Mouse (Mus musculus): ENCODE measurements around the gene Dnttip2.
"Not testable (repeated sequence)": the region's sequence is repeated elsewhere in the genome, so short reads cannot be mapped to it uniquely, and the experiment has no call there.

The Dnttip2 gene

DNA sequence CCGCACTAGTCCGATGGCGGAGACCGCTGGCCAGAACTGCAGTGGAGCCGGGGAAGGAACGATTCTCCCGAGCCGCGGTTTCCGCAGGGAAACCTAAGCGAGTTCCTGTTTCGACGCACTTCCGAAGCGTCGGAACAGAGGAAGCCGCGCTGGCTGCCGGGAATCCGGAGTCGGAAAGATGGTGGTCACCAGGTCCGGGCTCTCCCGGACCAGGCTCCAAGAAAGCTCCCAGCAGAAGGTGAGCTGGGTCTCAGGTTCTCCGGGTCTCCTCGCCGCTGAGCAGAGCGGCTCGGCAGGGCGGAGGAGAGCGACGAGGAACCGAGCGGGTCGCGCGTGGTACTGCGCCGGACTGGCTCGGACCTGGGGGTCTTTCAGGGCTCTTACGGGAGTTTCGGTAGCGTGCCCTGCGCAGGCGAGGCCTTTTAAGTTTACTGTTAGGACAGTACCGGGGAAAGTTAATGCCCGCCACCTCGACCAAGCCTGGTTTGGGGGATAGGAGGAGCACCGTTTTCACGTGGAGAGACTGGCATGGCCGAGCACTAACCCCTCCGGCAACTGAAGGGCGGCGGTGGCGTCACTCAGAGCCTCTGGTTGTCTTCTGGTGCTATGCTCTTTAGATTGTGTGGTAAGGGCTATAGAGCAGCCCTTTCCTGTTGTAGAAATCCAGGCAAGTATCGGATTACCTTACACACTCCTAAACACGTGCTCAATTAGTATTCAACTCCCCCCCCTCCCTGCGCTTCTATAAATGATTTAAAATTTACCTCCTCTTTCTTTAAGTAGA, at the start of gene Dnttip2:
Gene Dnttip2 (plus strand): TSS at position 148 of the 784 bp plus-strand sequence.
- DNase-seq = peak; percentile 77 to 81

GRCm38 (mm10) chr3:122226972-122227371, 47.2 kb upstream of the Dnttip2 start:
- DNase-seq = not testable (repeated sequence)

DNA sequence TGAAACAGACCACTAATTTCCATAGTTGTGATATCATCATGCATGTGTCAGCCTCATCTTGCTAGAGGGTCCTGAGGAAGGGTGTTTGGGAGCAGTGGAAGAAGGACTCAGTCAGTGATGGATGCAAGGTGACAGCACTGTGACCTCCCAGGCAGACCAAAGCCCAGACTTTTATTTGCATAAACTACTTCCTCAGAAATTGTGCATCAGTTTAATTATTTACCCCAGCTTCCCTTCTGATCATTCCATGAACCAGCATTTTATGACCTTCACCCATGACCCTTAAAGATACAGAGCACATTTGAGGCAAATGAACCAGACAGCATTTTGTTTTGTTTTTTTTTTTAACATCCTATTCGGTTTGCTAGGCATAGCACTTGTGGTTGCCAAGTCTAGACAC, 38.4 kb upstream of the Dnttip2 start:
- DNase-seq = no peak

- DNase-seq = no peak
Observed at GRCm38 (mm10) chr3:122242876-122243275, 31.3 kb upstream of the Dnttip2 start.

GRCm38 (mm10) chr3:122243416-122244167, 30.6 kb upstream of the Dnttip2 start:
- DNase-seq = no peak

DNA sequence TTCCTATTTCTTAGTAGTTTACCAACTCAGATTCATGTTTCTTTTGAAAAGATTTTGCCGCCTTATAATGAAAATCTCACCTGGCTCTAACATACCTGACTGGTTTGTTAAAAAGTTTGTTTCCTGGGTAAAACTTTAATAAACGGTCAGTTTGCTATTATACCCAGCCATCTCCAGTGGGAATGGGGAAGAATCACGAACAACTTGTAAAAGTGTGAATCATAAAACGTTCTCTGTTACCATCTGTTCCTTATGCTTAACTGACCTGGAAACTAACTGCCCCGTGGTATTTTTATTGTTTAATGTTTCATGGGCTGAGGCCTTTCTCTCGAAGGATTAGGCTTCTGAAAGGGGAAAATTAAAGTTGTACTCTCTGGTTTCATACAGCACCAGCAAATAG, 29.4 kb upstream of the Dnttip2 start:
- DNase-seq = no peak

DNA sequence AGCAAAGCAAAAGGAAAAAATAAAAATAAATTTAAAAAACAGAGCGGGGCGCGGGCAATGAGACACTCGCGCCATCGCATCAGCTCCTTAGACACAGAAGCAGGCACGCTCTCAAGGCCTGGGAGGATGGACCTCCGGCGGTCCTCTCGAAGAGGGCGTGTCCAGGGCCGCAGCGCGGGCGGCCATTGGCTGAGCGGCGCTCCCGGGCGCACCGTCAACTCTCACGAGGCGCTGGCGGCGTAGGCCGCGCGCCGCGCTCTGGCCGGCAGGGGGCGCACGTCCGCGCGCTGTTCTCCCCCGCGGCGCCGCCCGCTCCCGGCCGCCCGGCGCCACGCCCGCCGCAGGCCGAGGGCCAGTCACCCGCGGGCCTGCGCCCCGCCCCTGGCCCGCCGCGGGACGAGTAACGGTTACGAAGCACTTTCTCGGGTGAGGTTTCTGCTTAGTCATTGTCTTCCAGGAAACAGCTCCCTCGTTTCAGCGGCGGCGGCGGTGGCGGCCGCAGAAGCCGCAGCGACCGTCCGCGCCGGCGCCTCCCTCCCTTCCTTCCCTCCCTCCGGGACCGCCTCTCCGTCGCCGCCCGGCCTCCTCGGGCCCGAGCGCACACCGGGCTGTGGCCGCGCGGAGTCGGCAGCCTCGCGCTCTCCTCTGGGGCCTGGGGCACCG, 28.8 kb upstream of the Dnttip2 start, which contains the start of gene Gclm:
Gene Gclm (plus strand): TSS at position 343 of the 663 bp plus-strand sequence.
- peak; percentile 86 to 89 for DNase-seq

DNA sequence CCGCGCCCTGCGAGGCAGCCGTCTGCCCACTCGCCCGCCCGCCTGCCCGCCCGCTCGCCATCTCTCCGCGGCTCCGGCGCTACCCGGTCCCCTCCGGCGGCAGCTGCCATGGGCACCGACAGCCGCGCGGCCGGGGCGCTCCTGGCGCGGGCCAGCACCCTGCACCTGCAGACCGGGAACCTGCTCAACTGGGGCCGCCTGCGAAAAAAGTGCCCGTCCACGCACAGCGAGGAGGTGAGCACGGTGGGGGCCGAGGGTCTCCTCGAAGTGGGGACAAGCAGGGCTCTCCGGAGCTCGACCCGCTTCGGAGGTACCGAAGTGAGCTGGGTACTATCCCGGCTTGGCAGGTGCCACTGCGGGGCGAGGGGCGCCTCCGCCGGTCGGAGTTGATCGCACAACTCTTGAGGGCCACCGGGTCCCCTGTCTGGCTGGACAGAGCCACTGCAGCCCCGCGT, 28.3 kb upstream of the Dnttip2 start:
- DNase-seq = peak; percentile 49 to 62

DNA sequence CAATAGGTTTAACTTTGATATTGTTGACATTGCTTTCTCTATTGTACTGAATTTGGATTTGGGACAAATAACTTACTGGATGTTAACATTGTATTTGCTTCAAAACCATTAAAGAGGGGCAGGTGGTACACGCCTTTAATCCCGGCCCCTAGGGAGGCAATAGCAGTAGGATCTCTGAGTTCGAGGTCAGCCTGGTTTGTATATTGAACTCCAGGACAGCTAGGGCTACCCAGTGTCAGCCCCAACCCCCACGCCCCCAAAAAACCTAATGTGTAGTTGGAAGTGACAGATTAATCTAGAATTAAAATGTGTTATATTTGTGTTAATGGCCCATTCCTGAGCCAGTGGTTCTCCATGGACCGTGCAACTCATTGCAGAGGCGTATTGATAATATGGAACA, 27.8 kb upstream of the Dnttip2 start:
- no peak for DNase-seq

DNA sequence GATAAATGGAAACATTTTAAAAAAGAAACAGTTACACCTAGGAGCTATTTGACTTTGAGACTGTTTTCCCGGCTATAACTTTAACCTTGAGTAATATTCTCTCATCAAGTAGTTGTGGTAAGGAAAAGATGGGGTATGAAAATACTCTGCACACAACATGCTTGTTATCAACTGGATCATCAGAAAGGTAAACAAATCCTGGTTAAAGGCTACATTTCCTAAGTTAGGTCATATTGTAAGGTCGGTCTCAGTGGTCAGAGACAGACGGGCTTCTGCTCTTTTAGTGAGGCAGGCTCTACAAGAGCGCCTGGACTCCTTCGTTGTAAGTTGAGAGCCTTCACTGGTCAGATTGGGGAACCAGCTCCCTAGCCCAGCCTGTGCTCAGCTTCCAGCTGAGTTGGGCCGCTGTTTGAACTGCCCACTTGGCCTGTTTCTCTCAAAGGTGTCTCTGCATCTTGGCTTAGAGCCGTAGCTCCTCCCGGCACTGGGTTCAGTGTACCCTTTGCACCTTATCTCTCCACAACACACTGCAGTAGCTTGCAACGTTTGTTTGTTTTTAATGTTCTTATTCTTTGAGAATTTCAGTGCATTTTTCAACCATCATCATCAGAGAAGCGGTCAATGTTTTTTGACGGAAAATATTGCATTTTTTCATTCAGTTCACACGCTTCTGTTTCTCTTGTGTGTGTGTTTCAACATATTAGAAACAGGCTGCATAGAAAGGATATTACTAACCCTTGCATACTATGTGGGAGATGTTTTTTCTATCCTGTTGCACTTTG, 27.0 kb upstream of the Dnttip2 start:
- no peak for DNase-seq

- no peak for DNase-seq
Observed at GRCm38 (mm10) chr3:122247768-122248100, 26.5 kb upstream of the Dnttip2 start.

DNA sequence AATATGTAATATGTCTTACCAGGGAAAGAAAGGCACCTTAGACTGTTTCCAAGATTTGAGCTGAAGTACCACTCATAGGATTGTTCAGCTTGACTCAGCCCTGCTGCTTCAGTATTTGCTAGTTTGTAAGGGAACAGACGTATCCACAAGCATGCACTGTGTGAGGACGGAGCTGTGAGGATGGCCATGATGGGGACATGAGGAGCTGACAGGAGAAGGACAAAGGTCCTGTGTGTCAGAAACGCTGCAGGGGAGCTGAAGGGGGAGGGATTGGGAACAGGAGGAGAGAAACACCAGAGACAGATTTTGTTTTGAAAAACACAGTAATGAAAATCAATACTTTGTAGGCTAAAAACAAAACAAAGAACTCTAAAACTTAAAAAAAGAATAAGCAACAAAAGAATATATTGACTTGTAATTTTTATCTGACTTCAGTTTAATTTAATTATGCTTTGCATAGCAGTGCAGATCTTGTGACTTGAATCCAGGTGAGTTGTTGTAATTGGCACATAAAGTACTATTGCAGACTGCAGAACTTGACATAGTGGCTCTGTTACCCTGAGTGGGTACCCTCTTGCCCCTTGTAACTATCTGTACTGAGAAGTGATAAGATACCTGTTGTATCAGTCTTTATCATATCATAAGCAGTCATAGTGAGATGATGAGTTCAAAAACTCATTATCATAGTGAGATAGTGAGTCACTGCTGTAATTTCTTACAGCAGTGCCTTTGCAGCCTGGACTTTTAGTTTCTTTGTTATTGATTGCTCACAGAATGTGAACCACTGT, 21.5 kb upstream of the Dnttip2 start:
- DNase-seq = no peak

DNA sequence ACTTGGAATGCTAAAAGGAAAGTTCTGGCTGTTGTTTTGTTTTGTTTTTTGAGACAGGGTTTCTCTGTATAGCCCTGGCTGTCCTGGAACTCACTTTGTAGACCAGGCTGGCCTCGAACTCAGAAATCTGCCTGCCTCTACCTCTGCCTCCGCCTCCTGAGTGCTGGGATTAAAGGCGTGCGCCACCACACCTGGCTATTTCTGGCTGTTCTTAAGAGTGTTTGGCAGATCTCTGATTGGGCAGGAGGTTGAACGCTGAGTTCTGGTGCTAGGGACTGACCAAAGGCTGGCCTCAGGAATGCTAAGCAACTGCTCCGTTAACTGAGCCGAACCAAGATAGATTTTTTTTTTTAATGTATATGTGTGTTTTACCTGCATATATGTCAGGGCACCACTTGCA, 20.1 kb upstream of the Dnttip2 start:
- DNase-seq = not testable (repeated sequence)

DNA sequence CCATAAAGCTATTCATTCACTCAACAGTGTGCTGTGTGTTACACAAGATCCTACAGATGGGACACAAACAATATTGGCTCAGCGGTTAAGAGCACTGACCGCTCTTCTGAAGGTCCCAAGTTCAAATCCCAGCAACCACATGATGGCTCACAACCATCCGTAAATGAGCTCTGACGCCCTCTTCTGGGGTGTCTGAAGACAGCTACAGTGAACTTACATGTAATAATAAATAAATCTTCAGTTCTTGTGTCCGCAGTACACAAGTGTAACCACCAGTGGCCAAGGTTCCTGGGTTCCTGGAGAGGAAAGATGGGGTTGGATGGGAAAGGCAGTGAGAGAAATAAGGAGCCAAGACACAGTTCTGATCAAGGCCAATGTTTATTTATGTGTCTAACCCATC, 4.2 kb upstream of the Dnttip2 start:
- no peak for DNase-seq

GRCm38 (mm10) chr3:122272565-122272964, 1.6 kb upstream of the Dnttip2 start:
- DNase-seq = not testable (repeated sequence)

- DNase-seq = no peak
Observed at GRCm38 (mm10) chr3:122273407-122274240, 564 bp upstream of the Dnttip2 start.

DNA sequence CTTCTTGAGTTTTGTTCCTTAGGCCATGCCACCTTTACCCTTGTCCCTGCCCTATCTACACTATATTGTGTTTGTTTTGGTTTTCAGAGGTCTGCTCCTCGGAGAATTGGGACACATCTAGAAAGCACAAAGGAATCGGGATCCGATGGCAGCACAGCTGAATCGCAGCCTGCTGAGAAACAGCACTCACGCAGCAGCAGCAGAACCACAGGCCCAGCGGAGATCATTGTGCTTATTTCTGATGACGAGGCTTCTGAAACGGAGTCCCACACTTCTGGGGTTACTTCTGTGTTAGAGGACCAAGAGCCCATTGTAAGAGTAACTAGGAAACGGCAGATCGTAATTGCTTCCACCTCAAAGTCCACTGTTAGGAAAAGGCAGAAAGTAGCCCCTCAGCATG, 923 bp downstream of the Dnttip2 start:
- no peak for DNase-seq

GRCm38 (mm10) chr3:122287195-122287594, 13.0 kb downstream of the Dnttip2 start:
- no peak for DNase-seq

GRCm38 (mm10) chr3:122288613-122289195, 14.5 kb downstream of the Dnttip2 start:
- no peak for DNase-seq

DNA sequence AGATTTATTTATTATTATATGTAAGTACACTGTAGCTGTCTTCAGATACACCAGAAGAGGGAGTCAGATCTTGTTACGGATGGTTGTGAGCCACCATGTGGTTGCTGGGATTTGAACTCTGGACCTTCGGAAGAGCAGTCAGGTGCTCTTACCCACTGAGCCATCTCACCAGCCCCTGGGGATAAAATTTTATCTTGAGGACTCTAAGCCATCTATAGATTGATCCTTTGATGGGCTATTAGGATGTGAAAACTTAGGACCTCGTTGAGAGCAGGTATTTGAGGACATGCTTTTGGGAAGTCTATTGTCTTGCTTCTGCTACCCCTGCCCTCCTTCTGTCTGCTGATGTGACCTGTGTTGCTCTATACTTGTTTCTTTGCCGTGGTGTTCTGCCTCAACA, 15.2 kb downstream of the Dnttip2 start:
- not testable (repeated sequence) for DNase-seq

Data from spleen, adult 18-20 months (tissue).